Mouse (Mus musculus): ENCODE measurements around the gene 4932438H23Rik.

The 4932438H23Rik gene

DNA sequence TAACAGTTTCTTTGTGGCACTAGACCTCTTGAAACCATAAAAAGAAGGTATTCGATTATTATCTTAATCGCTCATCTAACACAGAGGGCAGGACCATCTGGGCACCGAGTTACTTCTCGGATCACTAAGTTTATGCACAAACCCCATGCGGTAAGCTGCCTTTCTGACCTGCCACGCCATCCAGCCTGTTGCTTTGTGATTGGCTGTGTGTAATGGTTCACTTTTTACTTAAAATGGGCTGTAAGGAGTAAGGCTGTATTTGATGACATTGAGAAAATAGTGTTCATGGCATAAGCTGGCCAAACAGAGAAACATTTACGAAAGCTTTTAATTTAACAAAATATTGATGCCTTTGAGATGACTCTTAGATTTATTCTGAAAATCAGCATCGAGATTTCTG, at the start of gene 4932438H23Rik:
Gene 4932438H23Rik (minus strand): TSS at position 101 of the 400 bp plus-strand sequence.
- DNase-seq: no peak

DNA sequence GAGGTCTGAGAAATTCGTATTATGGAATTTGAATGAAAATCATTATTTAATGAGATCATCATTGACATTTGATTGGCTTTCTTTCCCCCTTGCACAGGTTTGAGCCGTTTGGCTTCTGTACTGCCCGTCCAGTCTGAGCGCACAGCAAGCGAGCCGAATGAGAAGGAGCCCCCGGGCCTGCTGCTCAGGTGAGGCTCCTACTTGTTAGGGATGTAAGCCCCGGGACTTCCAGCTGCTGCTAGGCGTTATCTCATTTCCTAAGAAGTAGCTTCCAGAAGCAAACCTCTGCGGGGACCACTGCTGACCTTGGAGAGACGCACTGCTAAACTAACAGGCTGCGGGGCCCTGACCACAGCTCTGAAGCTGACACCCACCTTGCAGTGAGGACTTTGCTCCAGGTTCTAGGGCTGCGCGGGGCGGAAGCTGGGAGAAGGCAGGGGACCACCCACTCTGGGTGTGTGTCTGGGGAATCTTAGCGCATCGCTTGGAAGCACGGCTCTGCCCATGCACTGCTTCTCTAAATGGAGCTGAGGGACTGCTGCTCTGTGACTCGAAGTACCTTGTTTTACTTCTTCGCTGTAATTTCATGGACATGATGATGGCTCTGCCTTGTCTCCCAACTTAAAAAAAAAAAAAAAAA, 46.2 kb upstream of the 4932438H23Rik start:
- no peak for DNase-seq

DNA sequence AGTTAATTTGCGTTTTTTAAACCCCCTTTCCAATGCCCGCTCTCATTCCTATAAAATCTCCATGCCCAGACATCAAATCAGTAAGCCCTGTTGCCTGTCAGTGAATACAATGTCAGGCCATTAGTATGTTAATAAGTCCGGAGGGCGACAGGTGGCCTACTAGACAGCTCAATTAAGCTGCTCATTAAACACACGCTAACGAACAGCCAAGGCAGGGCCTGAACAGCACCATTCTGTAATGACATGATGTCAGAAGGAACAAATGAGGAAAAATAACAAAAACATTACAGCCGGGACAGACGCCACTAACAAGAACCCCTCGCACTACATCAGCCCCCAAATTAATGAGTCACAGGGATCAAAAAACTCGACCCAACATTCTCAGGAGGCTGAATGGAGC, 45.5 kb upstream of the 4932438H23Rik start:
- no peak for DNase-seq

DNA sequence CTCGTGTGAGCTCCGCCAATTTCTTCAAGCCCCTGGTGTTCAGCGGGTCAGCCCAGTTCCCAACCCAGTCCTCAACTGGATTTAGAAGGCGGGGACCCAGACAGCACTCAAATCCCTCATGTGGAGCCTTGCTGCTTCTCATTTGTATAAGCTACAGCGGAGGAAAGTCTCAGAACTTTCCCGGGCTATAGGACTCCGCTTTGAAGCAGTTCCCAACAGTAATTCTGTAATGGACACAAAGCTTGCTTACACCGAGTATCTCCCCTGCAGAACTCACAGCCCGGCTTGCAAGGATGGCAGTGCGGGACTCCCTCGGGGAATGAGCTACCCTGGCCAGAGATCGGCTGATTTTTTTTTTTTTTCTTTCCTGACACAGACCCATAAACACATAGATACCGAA, 45.1 kb upstream of the 4932438H23Rik start:
- no peak for DNase-seq

DNA sequence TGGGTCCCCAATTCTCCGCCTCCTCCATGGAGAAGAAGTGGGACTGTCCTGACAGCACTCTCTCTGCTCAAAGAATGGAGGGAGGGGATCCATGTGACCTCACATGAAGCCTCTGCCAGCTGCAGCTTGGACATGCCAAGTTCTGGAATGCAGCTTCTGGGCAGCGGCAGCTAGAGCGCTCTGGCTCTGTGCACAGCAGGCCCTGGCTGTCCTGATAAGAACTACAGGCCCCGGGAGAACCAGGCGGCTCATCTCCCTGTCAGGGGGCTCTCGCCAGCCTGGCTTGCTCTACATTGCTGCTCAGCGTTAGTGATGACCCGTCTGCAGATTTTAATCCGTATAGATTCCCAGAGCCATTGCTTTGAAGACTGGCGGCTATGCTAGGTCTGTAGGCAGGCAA, 44.6 kb upstream of the 4932438H23Rik start:
- no peak for DNase-seq

DNA sequence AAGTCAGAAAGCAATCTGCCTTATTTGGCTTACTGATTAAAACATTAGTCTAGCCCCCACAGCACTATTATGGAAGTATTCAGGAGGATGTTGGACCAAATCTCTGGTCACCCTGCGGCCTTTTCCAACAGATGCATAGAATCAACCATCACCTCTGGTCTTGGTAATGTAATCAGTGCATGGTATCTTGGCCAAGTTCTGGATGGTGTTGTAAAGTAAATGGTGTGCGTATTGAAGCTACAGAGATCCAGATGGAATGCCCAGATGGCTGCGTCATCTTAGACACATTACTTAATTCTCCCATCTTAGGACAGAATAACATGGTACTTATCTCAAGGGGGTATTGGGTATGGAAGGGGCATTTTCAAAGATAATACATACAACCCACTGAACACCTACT, 43.8 kb upstream of the 4932438H23Rik start:
- no peak for DNase-seq

DNA sequence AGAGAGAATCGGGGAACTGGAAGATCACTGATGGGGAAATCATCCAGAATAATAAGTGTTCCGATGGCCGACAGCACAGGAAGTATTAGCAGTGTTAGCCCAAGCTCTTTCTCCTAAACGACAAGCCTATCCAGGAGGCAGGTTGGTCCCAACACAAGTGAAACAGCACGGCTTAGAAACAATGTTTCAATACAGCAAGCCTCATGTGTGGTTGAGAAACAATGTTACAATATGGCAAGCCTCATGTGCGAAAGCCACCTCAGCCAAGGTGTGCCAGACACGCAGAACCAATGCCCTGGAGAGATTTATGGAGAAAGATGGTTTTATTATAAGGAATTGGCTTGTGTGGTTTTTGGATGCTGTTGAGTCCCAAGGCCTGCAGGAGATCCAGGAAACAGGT, 43.2 kb upstream of the 4932438H23Rik start:
- DNase-seq: no peak

DNA sequence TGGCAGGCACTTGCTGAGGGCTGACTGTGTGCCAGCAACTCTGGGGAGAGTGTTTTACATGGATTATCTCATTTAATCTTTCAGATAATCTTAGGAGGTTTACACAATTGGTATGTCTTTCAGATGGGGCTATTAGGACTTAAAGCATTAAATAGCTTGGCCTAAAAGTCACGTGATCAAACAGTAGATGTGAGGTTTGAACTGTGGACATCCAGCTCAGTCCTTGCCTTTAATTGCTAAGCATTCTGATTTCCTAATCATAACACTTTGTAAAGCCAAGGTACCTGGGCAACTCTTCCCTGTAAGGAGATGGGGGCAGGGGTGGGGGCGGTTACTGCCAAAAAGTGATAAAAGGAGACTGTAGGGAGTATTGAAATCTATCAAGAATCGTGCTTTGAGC, 41.7 kb upstream of the 4932438H23Rik start:
- no peak for DNase-seq

DNA sequence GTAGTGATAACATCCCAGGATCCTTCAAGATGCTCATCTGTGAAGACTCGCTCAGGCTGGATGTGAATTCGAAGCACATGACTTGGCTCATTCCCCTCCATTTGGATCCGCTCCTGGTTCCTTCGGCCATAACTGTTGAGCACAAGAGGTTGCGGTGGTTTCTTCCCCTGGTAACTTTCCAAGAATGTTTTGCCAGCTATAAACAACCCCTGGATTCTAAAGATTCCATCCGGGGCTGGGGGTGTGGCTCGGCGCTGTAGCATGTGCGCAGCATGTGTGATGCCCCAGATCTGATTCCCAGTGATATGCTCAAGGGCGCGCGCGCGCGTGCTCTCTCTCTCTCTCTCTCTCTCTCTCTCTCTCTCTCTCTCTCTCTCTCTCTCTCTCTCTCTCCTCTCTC, 35.0 kb upstream of the 4932438H23Rik start:
- no peak for DNase-seq

DNA sequence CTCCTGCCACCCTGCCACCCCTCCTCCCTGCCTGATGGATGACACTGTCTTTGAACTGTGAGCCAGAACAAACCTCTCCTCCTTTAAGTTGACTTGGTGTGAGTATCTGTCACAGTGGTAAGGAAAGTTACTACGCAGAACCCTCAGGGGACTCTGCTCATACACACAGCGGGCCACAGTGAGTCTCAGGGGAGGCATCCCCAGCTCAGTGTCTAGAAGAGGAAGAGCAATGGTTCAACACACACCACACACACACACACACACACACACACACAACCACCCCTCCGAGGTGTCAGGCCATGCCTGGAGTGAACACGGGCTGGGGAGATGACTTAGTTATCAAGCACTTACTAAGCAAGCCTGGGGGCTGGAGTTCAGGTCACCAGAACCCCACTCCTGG, 33.5 kb upstream of the 4932438H23Rik start:
- no peak for DNase-seq

DNA sequence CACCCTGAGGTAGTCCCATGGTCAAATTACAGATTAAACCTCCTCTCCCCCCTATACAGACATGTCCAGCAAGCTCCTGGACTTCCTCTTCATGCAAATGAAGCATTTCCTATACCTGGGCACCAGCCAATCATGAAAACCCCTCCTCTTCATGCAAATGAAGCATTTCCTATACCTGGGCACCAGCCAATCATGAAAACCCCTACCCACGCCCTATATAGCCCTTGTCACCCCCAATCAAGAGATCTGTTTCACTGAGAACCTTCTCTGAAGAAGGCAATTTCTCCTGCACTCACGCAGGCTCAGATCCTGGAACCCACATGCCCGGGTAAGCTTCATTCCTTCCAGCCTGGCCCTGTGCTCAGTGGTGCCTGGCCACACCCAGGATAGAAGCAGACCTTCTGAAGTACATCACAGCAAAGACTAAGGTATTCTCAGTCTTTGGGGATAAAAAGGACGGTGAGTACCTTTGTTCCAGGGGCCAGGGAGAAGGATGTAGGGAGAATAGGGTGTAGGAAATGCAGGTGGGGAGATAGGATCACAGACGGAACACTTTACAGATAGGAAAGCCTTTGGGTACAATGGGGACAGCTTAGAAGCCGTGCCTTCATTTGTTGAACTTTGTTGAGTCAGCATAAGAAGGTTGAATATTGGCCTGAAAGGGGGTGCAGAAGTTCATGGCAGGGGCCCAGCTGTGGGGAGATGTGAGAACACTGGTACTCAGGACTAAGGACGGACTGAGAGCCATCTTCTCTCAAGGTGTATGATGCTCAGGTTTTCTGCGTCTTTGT, 32.0 kb upstream of the 4932438H23Rik start:
- DNase-seq: no peak

DNA sequence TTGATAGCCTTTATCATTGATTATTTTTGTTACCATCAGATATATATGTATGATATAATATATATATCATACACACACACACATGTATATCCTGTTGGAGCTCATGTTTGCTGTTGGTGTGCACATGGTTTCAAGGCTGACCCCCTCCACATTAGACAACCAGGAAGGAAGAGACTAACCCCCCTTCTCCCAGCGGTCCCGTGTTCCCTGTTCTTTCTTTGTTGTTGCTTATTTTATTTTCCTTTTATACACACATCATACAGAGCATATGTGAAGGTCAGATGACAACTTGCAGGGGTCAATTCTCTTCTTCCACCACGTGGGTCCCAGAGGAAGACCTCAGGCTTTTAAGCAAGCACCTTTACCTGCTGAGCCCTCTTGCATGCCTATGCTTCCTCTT, 29.3 kb upstream of the 4932438H23Rik start:
- no peak for DNase-seq

DNA sequence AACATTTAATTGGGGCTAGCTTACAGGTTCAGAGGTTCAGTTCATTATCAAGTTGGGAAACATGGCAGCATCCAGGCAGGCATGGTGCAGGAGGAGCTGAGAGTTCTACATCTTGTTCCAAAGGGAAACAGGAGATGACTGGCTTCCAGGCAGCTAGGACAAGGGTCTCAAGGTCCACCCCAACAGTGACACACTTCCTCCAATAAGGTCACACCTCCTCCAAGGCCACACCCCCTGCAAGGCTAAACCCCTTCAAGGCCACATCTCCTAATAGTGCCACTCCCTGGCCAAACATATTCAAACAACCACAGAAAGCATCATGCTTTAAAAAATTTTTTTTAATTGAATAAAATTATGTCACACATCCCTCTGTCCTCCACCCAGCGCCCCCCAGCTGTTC, 28.9 kb upstream of the 4932438H23Rik start:
- no peak for DNase-seq

DNA sequence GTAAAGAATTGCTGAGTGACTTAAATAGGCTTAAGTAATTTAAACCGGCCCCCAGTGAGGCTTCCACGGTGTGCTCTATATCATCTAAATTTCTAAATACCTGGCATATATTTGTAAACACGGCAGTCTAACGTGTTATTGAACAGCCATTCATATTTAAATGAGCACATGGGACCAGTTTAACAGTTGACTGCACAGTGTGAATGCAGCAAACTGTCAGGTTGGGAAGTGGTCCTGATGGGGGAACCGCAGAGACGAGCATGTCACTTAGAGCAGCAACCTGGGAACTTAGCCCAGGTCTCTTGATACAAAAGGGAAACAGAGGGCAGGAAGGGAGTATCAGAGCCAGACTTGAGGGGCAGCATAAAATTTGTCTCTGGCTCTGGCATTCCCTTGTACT, 25.0 kb upstream of the 4932438H23Rik start:
- DNase-seq: no peak

DNA sequence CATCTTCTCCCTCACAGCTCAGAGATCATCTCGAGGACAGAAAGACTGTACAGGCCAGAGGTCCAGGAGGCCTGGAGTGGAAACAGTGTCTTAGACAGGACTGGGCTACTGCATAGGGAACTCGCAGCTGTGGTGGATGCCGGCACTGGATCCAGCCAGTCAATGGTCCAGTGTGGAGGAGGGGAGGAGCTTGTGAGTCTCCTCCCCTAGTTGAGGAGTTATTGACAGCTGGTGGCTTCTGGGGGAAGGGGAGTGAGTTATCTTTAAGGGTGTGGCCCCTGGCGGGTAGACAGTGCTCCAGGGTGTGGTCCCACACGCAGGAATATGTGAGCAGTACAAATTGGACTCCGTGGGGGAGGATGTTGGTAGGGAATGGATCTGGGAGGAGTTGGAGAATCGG, 21.8 kb upstream of the 4932438H23Rik start:
- DNase-seq: no peak

DNA sequence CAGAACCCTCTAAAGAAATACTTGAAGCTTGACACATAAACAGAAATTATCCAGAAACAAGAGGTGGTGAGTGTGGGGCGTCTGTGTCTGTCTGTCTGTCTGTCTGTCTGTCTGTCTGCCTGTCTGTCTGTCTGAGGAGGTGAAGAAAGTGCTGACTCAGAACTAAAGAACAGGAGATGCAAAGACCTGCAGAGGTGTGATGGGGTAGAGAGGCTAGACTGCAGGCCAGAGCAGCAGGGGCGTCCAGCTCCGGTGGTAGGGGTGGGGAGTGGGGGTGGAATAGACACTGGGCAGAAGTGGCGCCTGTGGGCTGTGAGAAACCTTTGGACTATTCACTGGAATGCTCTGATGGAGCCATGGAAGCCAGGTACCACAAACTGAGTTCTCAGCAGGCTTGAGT, 21.1 kb upstream of the 4932438H23Rik start:
- no peak for DNase-seq

DNA sequence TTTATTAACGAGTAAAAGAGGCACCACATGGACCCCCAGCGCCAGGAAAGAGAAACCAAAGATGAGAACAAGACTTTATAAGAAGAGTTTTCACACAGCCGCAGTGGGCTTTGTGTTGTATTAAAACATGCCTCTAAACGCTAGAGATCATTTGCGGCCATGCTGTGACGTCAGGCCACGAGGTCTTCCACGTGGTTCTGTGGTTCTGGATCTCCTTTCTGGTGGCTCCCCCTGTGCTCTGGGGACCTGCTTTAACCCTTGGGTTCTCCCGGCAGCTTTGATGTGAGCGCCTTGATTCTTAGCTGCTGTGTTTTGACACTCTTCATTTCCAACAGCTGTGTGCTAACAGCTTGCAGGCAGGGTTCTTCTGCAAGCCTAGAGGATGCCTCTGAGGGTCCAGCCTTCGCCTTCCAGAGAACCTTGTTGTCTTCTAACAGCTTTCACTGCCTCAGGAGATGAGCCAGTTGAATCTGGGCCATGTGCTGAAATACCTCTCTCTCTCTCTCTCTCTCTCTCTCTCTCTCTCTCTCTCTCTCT, 16.1 kb upstream of the 4932438H23Rik start:
- no peak for DNase-seq

DNA sequence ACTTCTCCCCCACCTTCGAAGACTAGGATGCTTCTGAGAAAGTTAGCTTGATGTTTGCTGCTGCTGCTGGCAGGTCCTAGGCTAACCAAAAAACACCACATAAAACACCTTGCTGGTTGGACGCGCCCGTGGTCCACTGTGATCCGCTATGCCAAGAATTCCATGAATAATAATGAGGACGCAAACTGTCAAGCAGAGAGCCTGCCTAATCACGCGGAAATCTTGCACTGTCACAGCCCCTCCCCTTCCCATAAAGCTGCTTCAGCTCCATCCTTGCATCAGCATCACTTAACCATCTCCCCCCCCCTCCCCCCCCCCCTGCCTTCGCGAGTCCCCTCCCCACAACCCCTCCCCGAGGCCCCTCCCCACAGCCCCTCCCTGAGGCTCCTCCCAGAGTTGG, 12.7 kb upstream of the 4932438H23Rik start:
- DNase-seq: no peak

DNA sequence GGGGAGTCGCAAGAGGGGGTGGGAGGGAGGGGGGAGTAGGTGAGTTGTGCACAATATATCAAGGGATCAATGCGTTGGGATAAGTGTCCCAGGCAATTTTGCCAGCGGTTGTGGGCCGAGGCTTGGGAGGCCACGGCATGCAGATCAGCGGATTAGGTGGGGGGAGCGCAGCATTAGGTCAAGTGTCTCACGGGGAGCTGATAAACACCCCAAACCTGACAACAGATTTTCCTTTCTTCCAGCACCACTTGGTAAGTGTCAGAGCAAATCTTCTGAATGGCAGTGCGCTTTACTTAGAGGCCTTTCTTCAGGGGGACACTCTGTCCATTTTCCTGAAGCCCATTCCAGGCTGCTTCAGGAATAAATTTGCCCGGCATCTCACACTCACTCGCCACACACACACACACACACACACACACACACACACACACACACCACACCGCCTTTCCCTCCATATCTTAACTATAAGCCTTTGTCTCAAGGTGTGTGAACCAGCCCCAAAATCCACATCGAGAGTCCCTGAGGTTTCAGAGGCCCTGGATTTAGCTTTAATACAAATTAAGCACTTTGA, 10.6 kb upstream of the 4932438H23Rik start:
- no peak for DNase-seq

DNA sequence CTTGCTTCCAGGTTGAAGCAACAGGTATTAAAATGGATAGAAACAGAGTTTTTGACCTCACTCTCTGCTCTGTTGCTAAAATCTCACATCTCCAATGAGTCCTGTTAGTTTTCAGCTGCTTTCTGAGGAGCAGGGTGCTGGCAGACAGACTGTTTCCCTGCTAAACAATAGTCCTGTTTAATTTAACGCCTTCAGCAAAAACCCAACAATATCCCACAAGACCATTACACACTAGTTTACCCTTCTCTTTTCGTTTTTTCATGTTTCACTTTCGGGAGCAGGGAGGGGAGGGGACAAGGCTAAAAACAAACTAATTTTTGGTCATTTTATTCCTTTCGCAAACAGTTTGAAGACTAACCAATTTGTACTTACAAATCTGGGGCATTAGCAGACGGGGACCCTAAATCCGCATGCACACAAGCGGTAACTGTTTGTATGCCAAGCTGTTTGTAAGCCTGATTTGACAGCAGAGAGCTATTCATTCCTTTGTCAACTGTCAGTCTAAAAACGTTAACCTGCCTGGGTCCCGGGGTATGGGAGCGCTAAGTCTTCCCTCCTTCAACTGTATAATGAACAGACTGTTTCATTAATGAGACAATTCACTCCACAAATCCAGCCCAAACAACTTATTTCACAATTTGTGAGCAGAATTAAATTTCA, 10.0 kb upstream of the 4932438H23Rik start:
- no peak for DNase-seq

DNA sequence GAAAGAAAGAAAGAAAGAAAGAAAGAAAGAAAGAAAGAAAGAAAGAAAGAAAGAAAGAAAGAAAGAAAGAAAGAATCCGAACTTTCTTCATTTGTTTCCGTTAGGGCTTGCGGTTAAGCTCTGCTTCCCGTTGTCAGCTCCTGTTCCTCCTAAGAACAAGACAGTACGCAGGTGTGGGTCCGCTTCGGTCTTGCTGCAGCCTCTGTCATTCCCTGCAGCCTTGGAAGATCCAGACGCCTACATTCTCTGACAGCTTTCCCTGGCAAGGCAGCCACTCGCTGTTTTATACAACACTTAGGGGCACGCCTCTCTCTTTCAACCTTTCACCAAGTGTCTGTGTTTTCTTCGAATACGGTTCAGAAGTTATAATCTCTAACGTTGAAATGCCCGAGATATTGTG, 8.5 kb upstream of the 4932438H23Rik start:
- DNase-seq: no peak

DNA sequence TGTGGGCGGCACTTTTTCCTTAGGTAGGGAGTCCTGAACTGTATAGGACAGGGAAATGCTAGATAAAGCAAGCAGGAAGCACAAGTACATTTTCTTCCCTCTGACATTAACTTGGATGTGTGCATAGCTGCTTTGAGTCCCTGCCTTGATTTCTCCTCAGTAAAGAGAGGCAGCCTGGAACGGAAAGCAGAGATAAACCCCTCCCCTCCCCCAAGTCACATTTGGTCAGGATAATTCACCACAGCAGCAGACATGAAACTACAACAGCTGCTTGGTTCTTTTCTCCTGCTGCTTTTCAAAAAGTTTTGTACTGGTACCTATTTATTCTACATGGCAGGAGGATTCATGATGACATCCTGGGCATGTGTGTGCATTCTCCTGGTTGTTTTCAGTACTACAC, 5.6 kb upstream of the 4932438H23Rik start:
- DNase-seq: no peak

DNA sequence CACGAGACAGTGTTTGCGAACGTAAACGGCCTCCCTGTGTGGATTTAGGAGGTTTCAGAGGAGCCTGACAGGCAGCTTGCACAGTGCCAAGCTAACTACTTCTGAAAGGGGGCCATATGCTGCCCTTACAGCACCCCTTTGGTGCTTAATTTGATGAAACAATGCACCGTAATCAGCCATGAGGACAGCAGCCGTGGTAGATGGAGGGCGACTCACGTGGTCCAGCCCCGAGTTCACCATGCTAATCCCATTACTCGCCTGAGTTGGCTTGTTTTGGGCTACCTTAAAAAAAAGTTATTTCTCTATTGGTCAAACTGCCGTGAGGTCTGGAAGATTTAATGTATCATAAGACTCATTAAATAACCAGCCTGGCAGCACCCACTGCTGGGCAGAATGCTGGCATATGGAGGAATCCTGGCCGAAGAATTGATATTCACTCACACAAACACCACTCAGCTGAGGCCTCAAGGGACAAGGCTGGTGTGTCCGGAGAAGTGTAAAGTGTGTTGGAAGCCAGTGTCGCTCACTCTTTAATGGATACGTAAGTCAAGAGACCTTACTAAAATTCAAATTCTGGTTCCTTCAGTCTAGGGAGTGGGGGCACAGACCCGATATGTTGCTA, 4.6 kb upstream of the 4932438H23Rik start:
- no peak for DNase-seq

All from lung, postnatal 14 days (tissue).